Mouse (Mus musculus) lung, embryonic 16.5 days (tissue): ENCODE measurements around the gene Btbd9. TPM values are rescaled to one million over a fixed set of nuclear protein-coding genes. Genes with fewer than 3 reads are reported as not detected.
"Not testable (repeated sequence)": the region's sequence is repeated elsewhere in the genome, so short reads cannot be mapped to it uniquely, and the experiment has no call there.

Experiments
- ATAC-seq: fragments of 200-750 bp; cut with Nextera tagmentation; 2 replicates; pipeline ENCODE4 v1.8.0; 2017; ENCODE audit warnings: low read depth, mild to moderate bottlenecking, moderate library complexity
- H3K27ac ChIP-seq: fragments of 300-500 bp; sonication (generic); 2 replicates; pipeline ENCODE4 v1.5.1; 2014; ENCODE audit warnings: mild to moderate bottlenecking, control low read depth, low read length
- H3K27me3 ChIP-seq: fragments of 300-500 bp; sonication (generic); 2 replicates; pipeline ENCODE4 v1.6.1; 2014; ENCODE audit warnings: low read depth, low read length, mixed read lengths; ENCODE audit not compliant: control insufficient read depth, insufficient read depth
- H3K36me3 ChIP-seq: fragments of 300-500 bp; sonication (generic); 2 replicates; pipeline ENCODE4 v1.6.1; 2014; ENCODE audit warnings: low read length; ENCODE audit not compliant: control insufficient read depth, insufficient read depth
- H3K4me1 ChIP-seq: fragments of 300-500 bp; sonication (generic); replicated peaks from 2 replicates; pipeline ENCODE4 v1.6.1; 2014; ENCODE audit warnings: low read length, mixed read lengths; ENCODE audit not compliant: control insufficient read depth, insufficient read depth
- H3K4me2 ChIP-seq: fragments of 300-500 bp; sonication (generic); 2 replicates; pipeline ENCODE4 v1.6.1; 2014; ENCODE audit warnings: low read depth, low read length, control low read depth
- H3K4me3 ChIP-seq: fragments of 300-500 bp; sonication (generic); 2 replicates; pipeline ENCODE4 v1.5.1; 2014; ENCODE audit warnings: mild to moderate bottlenecking, low read length, control low read depth
- H3K9ac ChIP-seq: fragments of 300-500 bp; sonication (generic); 2 replicates; pipeline ENCODE4 v1.6.1; 2014; ENCODE audit warnings: low read length, control low read depth
- H3K9me3 ChIP-seq: fragments of 300-500 bp; sonication (generic); 2 replicates; pipeline ENCODE4 v1.6.1; 2016; ENCODE audit warnings: low read length; ENCODE audit not compliant: control insufficient read depth
- WGBS: fragments of 180-500 bp; shearing (Covaris S2); extraction: QIAGEN DNeasy Blood & Tissue Kit; methylation state at CpG from one replicate; pipeline ENCODE4 v1.1.7; 2014; 5-methylcytosine and 5-hydroxymethylcytosine counted together
- polyA plus RNA-seq: library from polyadenylated mRNA; unstranded; fragments of >200 nt; fragmentation: Nextera tagmentation; extraction: Ambion mirVana; gene quantifications from 2 replicates; pipeline ENCODE4 v1.2.1, GENCODE M21; 2015

The Btbd9 gene
- 55.8 and 57.1 TPM in 2 replicates for polyA plus RNA-seq

- ATAC-seq: peak; percentile 93
- WGBS: 0% methylated on average over 70 of the region's 94 CpGs
Observed at GRCm38 (mm10) chr17:30575941-30576773, at the start of gene Btbd9. Btbd9 (minus strand) TSS chr17:30576488.

GRCm38 (mm10) chr17:30624132-30624531 lies 47.8 kb upstream of the Btbd9 start, which contains the start of gene Dnah8:
Dnah8 (plus strand) TSS chr17:30624354.
- not testable (repeated sequence) for H3K9ac ChIP-seq, H3K36me3 ChIP-seq, H3K4me2 ChIP-seq, H3K27me3 ChIP-seq, H3K4me1 ChIP-seq, H3K4me3 ChIP-seq, H3K27ac ChIP-seq, H3K9me3 ChIP-seq
- WGBS: no CpG with 5 or more reads among the region's 20 CpGs
- 0 out of 2 replicates have a peak, but pooled peaks have one; percentile 45 for ATAC-seq

More at GRCm38 (mm10) chr17:30575941-30576773, at the start of gene Btbd9:
- no peaks in the 10 kb centered on the region for H3K36me3 ChIP-seq
- peak within 1 kb of the TSS; percentile 94 for H3K4me2 ChIP-seq
- H3K9ac ChIP-seq: peak within 1 kb of the TSS; percentile 82
- no peaks in the 10 kb centered on the region for H3K9me3 ChIP-seq
- H3K27me3 ChIP-seq: no peaks in the 10 kb centered on the region
- H3K4me1 ChIP-seq: peaks cover 17% of the 10 kb centered on the region
- peak within 1 kb of the TSS; percentile 91 for H3K27ac ChIP-seq
- peak within 1 kb of the TSS; percentile 88 for H3K4me3 ChIP-seq

- Histone ChIP-seq H3K27me3 (no peaks in the 10 kb centered on the region), H3K27ac (no peak overlapping the region), H3K9ac (no peak overlapping the region), H3K36me3 (no peaks in the 10 kb centered on the region), H3K4me1 (peaks cover 5% of the 10 kb centered on the region; the same call in 1 of the 2 replicates), H3K9me3 (no peaks in the 10 kb centered on the region), H3K4me3 (no peak overlapping the region), H3K4me2 (no peak overlapping the region)
- no peak for ATAC-seq
- WGBS: 84% methylated on average over 3 of the region's 3 CpGs
Observed at GRCm38 (mm10) chr17:30623200-30623599, 46.9 kb upstream of the Btbd9 start.

- no peak for ATAC-seq
- H3K27ac ChIP-seq: no peak overlapping the region
- no peaks in the 10 kb centered on the region for H3K27me3 ChIP-seq
- no peak overlapping the region for H3K4me2 ChIP-seq
- 59% methylated on average over 4 of the region's 4 CpGs for WGBS
- no peaks in the 10 kb centered on the region for H3K9me3 ChIP-seq
- no peak overlapping the region for H3K4me3 ChIP-seq
- no peaks in the 10 kb centered on the region for H3K36me3 ChIP-seq
- no peak overlapping the region for H3K9ac ChIP-seq
- H3K4me1 ChIP-seq: peaks cover 5% of the 10 kb centered on the region; the same call in 1 of the 2 replicates
Observed at GRCm38 (mm10) chr17:30621450-30621849, 45.2 kb upstream of the Btbd9 start.

- H3K27me3 ChIP-seq: no peaks in the 10 kb centered on the region
- no peaks in the 10 kb centered on the region for H3K36me3 ChIP-seq
- ATAC-seq: no peak
- H3K27ac ChIP-seq: no peak overlapping the region
- H3K4me1 ChIP-seq: peaks cover 5% of the 10 kb centered on the region; the same call in 1 of the 2 replicates
- no peaks in the 10 kb centered on the region for H3K9me3 ChIP-seq
- H3K4me3 ChIP-seq: no peak overlapping the region
- no peak overlapping the region for H3K9ac ChIP-seq
- WGBS: 45% methylated on average over 2 of the region's 2 CpGs
- no peak overlapping the region for H3K4me2 ChIP-seq
Observed at GRCm38 (mm10) chr17:30620548-30620947, 44.3 kb upstream of the Btbd9 start.

GRCm38 (mm10) chr17:30619153-30619552 lies 42.9 kb upstream of the Btbd9 start:
- Histone ChIP-seq H3K4me3 (no peak overlapping the region), H3K27ac (no peak overlapping the region), H3K9ac (no peak overlapping the region), H3K27me3 (no peaks in the 10 kb centered on the region), H3K4me2 (no peak overlapping the region), H3K9me3 (no peaks in the 10 kb centered on the region), H3K36me3 (no peaks in the 10 kb centered on the region), H3K4me1 (peaks cover 5% of the 10 kb centered on the region; the same call in 1 of the 2 replicates)
- ATAC-seq: peak; percentile 28; the same call in 1 of the 2 replicates
- 16% methylated on average over 2 of the region's 2 CpGs for WGBS

- no peak overlapping the region for H3K4me2 ChIP-seq
- peaks cover 5% of the 10 kb centered on the region; the same call in 1 of the 2 replicates for H3K4me1 ChIP-seq
- no peaks in the 10 kb centered on the region for H3K27me3 ChIP-seq
- no peak overlapping the region for H3K27ac ChIP-seq
- no peaks in the 10 kb centered on the region for H3K36me3 ChIP-seq
- WGBS: 74% methylated on average over 3 of the region's 3 CpGs
- no peak for ATAC-seq
- H3K9ac ChIP-seq: no peak overlapping the region
- H3K9me3 ChIP-seq: no peaks in the 10 kb centered on the region
- no peak overlapping the region for H3K4me3 ChIP-seq
Observed at GRCm38 (mm10) chr17:30618136-30618891, 42.0 kb upstream of the Btbd9 start.

- Histone ChIP-seq H3K9me3 (no peaks in the 10 kb centered on the region), H3K36me3 (no peaks in the 10 kb centered on the region), H3K4me2 (no peak overlapping the region), H3K4me3 (no peak overlapping the region), H3K27me3 (no peaks in the 10 kb centered on the region), H3K9ac (no peak overlapping the region), H3K27ac (no peak overlapping the region), H3K4me1 (peaks cover 9% of the 10 kb centered on the region)
- WGBS: 85% methylated on average over 5 of the region's 5 CpGs
- no peak for ATAC-seq
Observed at GRCm38 (mm10) chr17:30616203-30616602, 39.9 kb upstream of the Btbd9 start.

- ATAC-seq: no peak
- Histone ChIP-seq H3K9me3 (no peaks in the 10 kb centered on the region), H3K9ac (no peak overlapping the region), H3K27ac (no peak overlapping the region), H3K4me1 (peaks cover 9% of the 10 kb centered on the region), H3K4me3 (no peak overlapping the region), H3K36me3 (no peaks in the 10 kb centered on the region), H3K27me3 (no peaks in the 10 kb centered on the region), H3K4me2 (no peak overlapping the region)
Observed at GRCm38 (mm10) chr17:30613350-30613749, 37.1 kb upstream of the Btbd9 start.
